12 mouse cellular contexts compared by ENCODE assay signal in genomic region chr9:101200627-101201026, GRCm38 (mm10). TPM values are rescaled to one million over a fixed set of nuclear protein-coding genes. Genes with fewer than 3 reads are reported as not detected.
DNase-seq lines count a peak whose midpoint lies in the region; ATAC-seq and TF ChIP-seq lines count a peak whose summit lies in the region.
"Had no signal": no experiment of that assay in that cellular context is flagged by ENCODE, and none has a peak within 500 bp of the region (broad histone marks: within the 10 kb centered on the region; RNA-seq: fewer than 3 reads in every experiment).

No protein-coding gene starts in this region.

- H3K9me3 ChIP-seq in lung, embryonic 16.5 days (ENCODE audit: control insufficient read depth, low read length), result no peaks in the 10 kb centered on the region
- no peaks in the 10 kb centered on the region for H3K9me3 ChIP-seq in heart, embryonic 16.5 days (replicated peaks; ENCODE audit: control insufficient read depth, low read length)
- no peaks in the 10 kb centered on the region for H3K9me3 ChIP-seq in stomach, postnatal 0 days (ENCODE audit: control insufficient read depth, low read length)

- intact Hi-C loops in gastrocnemius, adult 2 months (cut with DNase I), result loop anchor here (2.0 kb wide), 1 partner anchor 50 kb away; the partner anchor contains the start of gene Ppp2r3a

- peak; percentile 28; the same call in 1 of the 2 replicates for ATAC-seq in lung, embryonic 16.5 days (ENCODE audit: low read depth)
- ATAC-seq in heart, embryonic 16.5 days (replicated peaks; ENCODE audit: extremely low read depth, insufficient read depth, low FRiP score), result peak; percentile 83
- ATAC-seq in stomach, postnatal 0 days (ENCODE audit: low FRiP score, low TSS enrichment), result 0 out of 2 replicates have a peak, but pooled peaks have one; percentile 40
- no peak for ATAC-seq in cerebellum, adult (ENCODE audit: insufficient number of reproducible peaks, low FRiP score, low TSS enrichment)

- no peak overlapping the region for H3K9ac ChIP-seq in lung, embryonic 16.5 days (ENCODE audit: low read length)
- 0 out of 2 replicates have a peak overlapping the region, but pooled peaks have one; percentile 6 for H3K9ac ChIP-seq in heart, embryonic 16.5 days (ENCODE audit: low read length)
- no peak overlapping the region for H3K9ac ChIP-seq in stomach, postnatal 0 days (ENCODE audit: low read length)
- H3K9ac ChIP-seq: liver, embryonic 14.5 days had no signal

- H3K36me3 ChIP-seq in lung, embryonic 16.5 days (ENCODE audit: control insufficient read depth, insufficient read depth, low read length), result no peaks in the 10 kb centered on the region
- no peaks in the 10 kb centered on the region for H3K36me3 ChIP-seq in heart, embryonic 16.5 days (ENCODE audit: control insufficient read depth, insufficient read depth)
- H3K36me3 ChIP-seq in stomach, postnatal 0 days (ENCODE audit: control insufficient read depth, insufficient read depth, low read length), result no peaks in the 10 kb centered on the region

- 49% methylated on average over 5 of the region's 5 CpGs for WGBS in lung, embryonic 16.5 days
- WGBS in heart, embryonic 16.5 days, result 17% methylated on average over 5 of the region's 5 CpGs
- 35% methylated on average over 5 of the region's 5 CpGs for WGBS in stomach, postnatal 0 days

- peak overlapping the region; percentile 3; the same call in 1 of the 2 replicates for H3K4me3 ChIP-seq in gastrocnemius, adult 2 months
- H3K4me3 ChIP-seq in lung, embryonic 16.5 days (ENCODE audit: low read length), result no peak overlapping the region
- H3K4me3 ChIP-seq in heart, embryonic 16.5 days (ENCODE audit: low read length), result no peak overlapping the region
- H3K4me3 ChIP-seq in stomach, postnatal 0 days (ENCODE audit: low read depth, low read length), result no peak overlapping the region

- H3K4me1 ChIP-seq in lung, embryonic 16.5 days (replicated peaks; ENCODE audit: control insufficient read depth, insufficient read depth, low read length), result peaks cover 6% of the 10 kb centered on the region
- peaks cover 15% of the 10 kb centered on the region for H3K4me1 ChIP-seq in heart, embryonic 16.5 days (ENCODE audit: control insufficient read depth, insufficient read depth, low read length)
- H3K4me1 ChIP-seq in stomach, postnatal 0 days (replicated peaks; ENCODE audit: control insufficient read depth, insufficient read depth), result no peaks in the 10 kb centered on the region

- peak overlapping the region; percentile 92 for H3K27ac ChIP-seq in gastrocnemius, adult 2 months
- H3K27ac ChIP-seq in lung, embryonic 16.5 days (ENCODE audit: low read length), result no peak overlapping the region
- H3K27ac ChIP-seq in heart, embryonic 16.5 days (ENCODE audit: low read length), result peak overlapping the region; percentile 89
- H3K27ac ChIP-seq in stomach, postnatal 0 days (replicated peaks), result peak overlapping the region; percentile 45; the same call in 1 of the 2 replicates
- H3K27ac ChIP-seq: liver, embryonic 14.5 days had no signal

- no peak overlapping the region for H3K4me2 ChIP-seq in lung, embryonic 16.5 days (ENCODE audit: low read depth, low read length)
- peak overlapping the region; percentile 52 for H3K4me2 ChIP-seq in heart, embryonic 16.5 days (ENCODE audit: low read depth, low read length)
- H3K4me2 ChIP-seq in stomach, postnatal 0 days (replicated peaks; ENCODE audit: low read depth), result no peak overlapping the region

- no peak for TF ChIP-seq EP300 in stomach, postnatal 0 days (optimal IDR thresholded peaks at IDR 0.05)

- DNase-seq in gastrocnemius, adult 2 months, result no peak
- no peak for DNase-seq in gastrocnemius, postnatal 4 days (ENCODE audit: low spot score in 2 of 2)
- no peak for DNase-seq in lung, postnatal 4 days
- DNase-seq in stomach, postnatal 0 days (ENCODE audit: low spot score), result peak; percentile 28
- no peak for DNase-seq in natural killer cell, adult 2 months (ENCODE audit: low spot score in 2 of 2)
- DNase-seq: adrenal gland, postnatal 14 days; cerebellum, adult 8-10 months; thymus, postnatal 36 days had no signal

- no peak for TF ChIP-seq CTCF in gastrocnemius, adult 2 months (IDR thresholded peaks at IDR 0.05)
- TF ChIP-seq CTCF in stomach, postnatal 0 days (IDR thresholded peaks at IDR 0.05; ENCODE audit: low read depth), result no peak

- no peaks in the 10 kb centered on the region for H3K27me3 ChIP-seq in lung, embryonic 16.5 days (ENCODE audit: control insufficient read depth, insufficient read depth, low read depth, low read length)
- H3K27me3 ChIP-seq in heart, embryonic 16.5 days (ENCODE audit: control insufficient read depth, insufficient read depth, low read length), result no peaks in the 10 kb centered on the region
- H3K27me3 ChIP-seq in stomach, postnatal 0 days (ENCODE audit: control insufficient read depth, insufficient read depth, low read length), result no peaks in the 10 kb centered on the region

RNA-seq across cellular contexts. Expression of gene Ppp2r3a, which starts 51.0 kb away (rescaled TPM):
- total RNA-seq in gastrocnemius, adult 2 months (2021), result 100 to 1,000 TPM; 162 to 209 TPM
- 100 to 1,000 TPM; 164 to 188 TPM for total RNA-seq in gastrocnemius, postnatal 4 days (2021)
- 11.3 and 12.4 TPM in 2 replicates for polyA plus RNA-seq in lung, embryonic 16.5 days (2015; fragmentation: Nextera tagmentation; extraction: Ambion mirVana)
- polyA plus RNA-seq in heart, embryonic 16.5 days (2015; fragmentation: Nextera tagmentation; extraction: Ambion mirVana), result 88.0 and 92.6 TPM in 2 replicates
- polyA plus RNA-seq in stomach, postnatal 0 days (2015; fragmentation: Nextera tagmentation; extraction: Ambion mirVana), result 6.8 TPM in 2 replicates
